Mouse (Mus musculus) c-Kit-positive CD71-positive TER-119-positive erythroid progenitor cells, embryonic 14.5 days (primary cell): ENCODE results near the gene 1810009A15Rik.
"Not testable (repeated sequence)": the region's sequence is repeated elsewhere in the genome, so short reads cannot be mapped to it uniquely, and the experiment has no call there.

Experiments used
- DNase-seq: peaks from one replicate; pipeline ENCODE4 v3.0.0-alpha.2; 2013; ENCODE audit warnings: low spot score

Gene 1810009A15Rik

GRCm38 (mm10) chr19:8888511-8889385 is at the start of gene 1810009A15Rik, which contains the start of gene Gm49416:
1810009A15Rik (plus strand) TSS chr19:8888853.
Gm49416 (plus strand) TSS chr19:8888926.
- DNase-seq, result peak; percentile 97

GRCm38 (mm10) chr19:8839103-8839907 is 49.3 kb upstream of the 1810009A15Rik start, which contains the start of gene Gng3:
Gng3 (minus strand) TSS chr19:8839194.
- no peak for DNase-seq

GRCm38 (mm10) chr19:8839908-8840791 is 48.5 kb upstream of the 1810009A15Rik start:
- peak; percentile 71 for DNase-seq

- no peak for DNase-seq
Measured at GRCm38 (mm10) chr19:8841012-8841411, 47.6 kb upstream of the 1810009A15Rik start.

- DNase-seq, result no peak
Measured at GRCm38 (mm10) chr19:8842961-8843360, 45.7 kb upstream of the 1810009A15Rik start.

- peak; percentile 74 for DNase-seq
Measured at GRCm38 (mm10) chr19:8844371-8845129, 44.1 kb upstream of the 1810009A15Rik start.

- no peak for DNase-seq
Measured at GRCm38 (mm10) chr19:8848356-8848755, 40.3 kb upstream of the 1810009A15Rik start.

- DNase-seq, result no peak
Measured at GRCm38 (mm10) chr19:8850402-8850901, 38.2 kb upstream of the 1810009A15Rik start, which contains the start of gene Lrrn4cl. Lrrn4cl (plus strand) TSS chr19:8850768.

- no peak for DNase-seq
Measured at GRCm38 (mm10) chr19:8851639-8852038, 37.0 kb upstream of the 1810009A15Rik start.

GRCm38 (mm10) chr19:8852236-8852928 is 36.3 kb upstream of the 1810009A15Rik start:
- DNase-seq, result no peak

- no peak for DNase-seq
Measured at GRCm38 (mm10) chr19:8853117-8853516, 35.5 kb upstream of the 1810009A15Rik start.

- DNase-seq, result peak; percentile 60
Measured at GRCm38 (mm10) chr19:8857689-8858088, 31.0 kb upstream of the 1810009A15Rik start.

GRCm38 (mm10) chr19:8859018-8859417 is 29.6 kb upstream of the 1810009A15Rik start:
- no peak for DNase-seq

- no peak for DNase-seq
Measured at GRCm38 (mm10) chr19:8864265-8864664, 24.4 kb upstream of the 1810009A15Rik start.

- not testable (repeated sequence) for DNase-seq
Measured at GRCm38 (mm10) chr19:8870381-8870780, 18.3 kb upstream of the 1810009A15Rik start.

- DNase-seq, result no peak
Measured at GRCm38 (mm10) chr19:8870838-8871237, 17.8 kb upstream of the 1810009A15Rik start.

- DNase-seq, result peak; percentile 96
Measured at GRCm38 (mm10) chr19:8871267-8872186, 17.1 kb upstream of the 1810009A15Rik start, which contains the start of gene Ubxn1. Ubxn1 (plus strand) TSS chr19:8871496.

GRCm38 (mm10) chr19:8872266-8872840 is 16.3 kb upstream of the 1810009A15Rik start:
- no peak for DNase-seq
